Mouse (Mus musculus) megakaryocyte, embryonic 14.5 days (primary cell): ENCODE results near the gene Smad6.

Experiments
- FLI1 ChIP-seq: IDR thresholded peaks from 2 replicates; pipeline ENCODE4 v1.6.1; 2012; ENCODE audit warnings: low read length, inconsistent platforms, mixed read lengths
- GATA1 ChIP-seq: IDR thresholded peaks from 3 replicates; pipeline ENCODE4 v1.6.1; 2012; ENCODE audit warnings: mixed read lengths, low read length, inconsistent platforms, borderline replicate concordance

GRCm38 (mm10) chr9:63999194-63999593 lies 22.7 kb downstream of the Smad6 start:
- TF ChIP-seq GATA1 (no peak), FLI1 (no peak)
